Mouse (Mus musculus) cerebellum, postnatal 14 days (tissue): ENCODE measurements around the gene Tmem221.
A peak's percentile ranks its signal among the peaks of the same experiment; 100 is the strongest.

ENCODE experiments used
- DNase-seq, 2 experiments: peaks; one replicate each; pipeline ENCODE4 v3.0.0; 2021; ENCODE audit warnings: mixed read lengths in 2 of 2

Gene Tmem221

DNA sequence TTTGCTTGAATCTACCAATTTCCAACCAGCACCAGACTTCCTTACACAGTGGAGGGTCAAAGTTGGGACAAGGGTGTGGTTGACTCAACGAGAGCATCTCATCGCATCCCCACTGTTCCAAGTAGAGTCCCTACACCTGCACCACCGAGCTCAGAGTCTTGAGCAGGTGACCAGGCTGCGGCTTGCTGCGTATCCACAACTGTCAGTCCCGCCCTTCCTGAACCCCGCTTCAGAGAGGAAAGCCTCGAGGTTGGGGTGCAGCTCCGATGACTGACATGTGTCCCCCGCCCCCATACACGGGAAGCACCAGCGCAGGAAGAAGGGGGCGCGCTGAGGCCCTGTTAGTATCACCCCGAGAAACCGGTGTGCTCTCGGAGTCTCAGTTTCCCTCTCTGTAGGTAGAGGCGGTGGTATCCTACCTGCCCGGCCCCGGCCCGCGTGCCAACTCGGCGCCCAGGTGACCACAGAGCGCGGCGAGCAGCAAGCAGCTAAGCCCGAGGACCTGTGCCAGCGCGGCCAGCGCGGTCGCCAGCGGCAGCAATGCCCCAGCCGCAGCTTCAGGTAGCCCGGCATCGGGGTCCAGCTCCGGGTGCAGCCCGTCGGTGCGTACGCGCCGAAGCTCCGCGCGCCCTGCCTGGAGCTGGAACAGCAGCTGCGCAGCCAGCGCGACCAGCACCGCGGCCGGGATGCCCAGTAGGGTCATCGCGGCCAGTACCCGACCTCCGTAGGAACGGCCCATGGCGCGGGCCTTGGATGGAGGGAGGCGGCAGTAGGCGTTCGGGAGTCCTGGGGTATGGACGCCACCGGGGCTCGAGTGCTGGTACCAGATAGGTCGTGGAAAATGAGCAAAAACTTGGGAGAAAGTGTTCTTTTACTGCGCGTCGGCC, at the start of gene Tmem221:
TSS of gene Tmem221 (minus strand) at position 801 of the 887 bp plus-strand sequence.
- no peak for DNase-seq

DNA sequence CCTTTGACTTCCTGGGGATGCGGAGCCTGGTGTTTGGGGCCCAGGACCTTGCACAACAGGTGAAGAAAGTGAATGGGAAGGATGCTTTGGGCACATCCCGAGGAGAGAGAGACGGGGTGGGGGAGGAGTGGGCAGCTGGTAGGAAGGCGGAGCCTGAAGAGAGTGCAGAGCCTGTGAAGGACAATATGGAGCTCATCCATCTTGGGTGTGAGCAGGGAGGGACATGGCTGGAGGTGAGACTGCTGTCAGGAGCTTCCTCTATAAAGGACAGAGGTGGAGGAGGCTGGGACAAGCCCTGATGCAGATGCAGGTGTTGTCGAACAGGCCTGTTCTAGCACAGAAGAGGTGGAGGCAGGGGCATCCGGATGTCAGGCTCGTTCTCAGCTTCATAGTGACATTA, 45.4 kb upstream of the Tmem221 start:
- DNase-seq = no peak

DNA sequence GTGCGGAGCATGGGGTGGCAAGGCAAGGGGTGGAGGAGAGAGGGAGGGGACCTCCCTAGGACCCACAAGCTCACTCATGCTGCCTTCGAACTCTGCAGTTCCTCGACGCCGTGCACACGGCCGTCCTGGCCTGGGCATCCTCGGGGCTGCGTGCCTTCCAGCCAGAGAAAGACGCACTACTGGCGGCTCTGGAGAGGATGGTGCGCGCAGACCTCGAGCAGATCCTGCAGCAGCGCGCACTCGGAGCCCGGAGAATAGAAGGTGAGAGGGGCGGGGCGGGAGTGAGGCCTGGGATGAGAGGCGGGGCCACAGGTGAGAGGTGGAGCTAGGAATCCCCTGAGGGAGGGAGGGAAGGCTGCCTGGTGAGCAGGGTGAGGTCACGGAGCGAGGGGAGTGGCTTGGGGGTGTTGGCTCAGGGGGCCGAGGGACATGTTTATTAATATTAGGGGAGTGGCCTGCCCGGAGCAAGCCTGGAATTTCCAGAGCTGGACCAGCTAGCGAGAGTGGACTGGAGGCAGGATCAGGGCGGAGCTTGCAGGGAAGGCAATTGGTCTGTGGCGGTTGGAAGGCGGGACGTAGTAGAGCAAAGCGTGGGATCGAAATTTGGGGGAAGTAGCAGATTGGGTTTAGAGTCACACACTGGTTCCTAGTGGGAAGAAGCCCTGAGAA, 44.1 kb upstream of the Tmem221 start:
- DNase-seq = peak; percentile 38 to 61

DNA sequence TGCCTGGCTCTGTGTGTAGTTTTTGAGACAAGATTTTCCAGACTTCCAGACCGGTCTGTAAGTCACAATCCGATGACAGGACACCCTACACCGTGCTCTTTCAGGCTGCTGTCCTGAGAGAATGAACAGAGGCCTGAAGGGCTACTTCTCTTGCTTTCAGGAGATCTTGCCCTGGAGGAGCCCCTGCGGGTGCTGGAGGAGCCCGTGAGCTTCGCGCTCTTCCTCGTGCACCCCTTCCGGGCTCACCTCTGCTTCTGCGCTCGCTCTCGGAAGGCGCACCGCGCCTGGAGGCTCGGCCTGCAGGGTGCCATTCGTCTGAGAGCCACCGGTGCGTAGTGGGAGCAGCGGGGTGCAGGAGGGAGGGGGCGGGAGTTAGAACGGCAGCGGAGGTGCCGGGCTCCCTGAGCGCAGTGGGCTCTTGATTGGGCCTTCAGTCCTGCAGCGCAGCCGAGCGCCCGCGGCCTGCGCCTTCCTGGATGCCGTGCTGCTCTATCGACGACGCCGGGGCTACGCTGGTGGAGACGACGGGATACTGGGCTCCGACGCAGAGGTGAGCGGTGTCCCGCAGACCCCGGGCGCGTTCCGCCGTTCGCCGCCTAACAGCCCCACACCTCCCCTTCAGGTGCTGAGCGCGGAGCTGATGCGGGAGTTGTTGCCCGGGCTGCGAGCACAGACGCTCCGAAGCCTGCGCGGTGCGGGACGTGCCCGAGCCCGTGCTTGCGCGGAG, 43.4 kb upstream of the Tmem221 start:
- no peak for DNase-seq

DNA sequence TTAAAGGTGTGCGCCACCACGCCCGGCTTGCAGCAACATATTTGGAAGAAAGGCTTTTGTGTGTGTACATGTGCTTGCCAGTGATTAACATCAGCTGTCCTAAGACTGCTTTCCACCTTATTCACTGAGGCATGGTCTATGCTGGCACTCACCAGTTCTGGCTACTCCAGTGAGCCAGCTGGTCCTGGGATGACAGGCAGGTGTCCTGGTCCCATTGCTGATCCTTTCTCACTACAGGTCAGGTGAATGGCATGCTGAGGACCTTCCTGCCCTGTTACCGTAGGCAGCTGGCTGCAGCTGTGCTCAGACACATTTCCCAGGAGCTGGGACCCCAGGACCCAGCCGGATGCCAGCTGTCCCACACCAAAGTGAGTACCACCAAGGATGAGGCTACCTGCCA, 40.2 kb upstream of the Tmem221 start:
- DNase-seq = peak in 1 of 2 experiments; percentile 41

DNA sequence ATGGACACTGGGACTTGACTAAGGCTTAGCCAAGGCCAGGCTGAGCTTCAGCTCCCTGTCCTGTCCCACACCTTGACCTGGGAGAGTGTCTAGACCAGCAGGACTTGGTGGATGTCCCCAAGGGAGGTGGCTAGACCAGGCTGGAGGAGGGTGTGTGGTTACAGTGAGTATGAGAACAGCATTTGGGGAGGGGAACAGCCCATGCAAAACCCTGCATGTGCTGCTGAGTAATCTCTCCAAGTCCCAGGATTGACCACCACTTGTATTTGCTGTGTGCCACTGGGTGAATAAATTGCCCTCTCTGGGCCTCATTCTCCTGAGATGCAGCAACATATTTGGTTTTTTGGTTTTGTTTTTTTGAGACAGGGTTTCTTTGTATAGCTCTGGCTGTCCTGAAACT, 39.7 kb upstream of the Tmem221 start:
- DNase-seq = no peak

DNA sequence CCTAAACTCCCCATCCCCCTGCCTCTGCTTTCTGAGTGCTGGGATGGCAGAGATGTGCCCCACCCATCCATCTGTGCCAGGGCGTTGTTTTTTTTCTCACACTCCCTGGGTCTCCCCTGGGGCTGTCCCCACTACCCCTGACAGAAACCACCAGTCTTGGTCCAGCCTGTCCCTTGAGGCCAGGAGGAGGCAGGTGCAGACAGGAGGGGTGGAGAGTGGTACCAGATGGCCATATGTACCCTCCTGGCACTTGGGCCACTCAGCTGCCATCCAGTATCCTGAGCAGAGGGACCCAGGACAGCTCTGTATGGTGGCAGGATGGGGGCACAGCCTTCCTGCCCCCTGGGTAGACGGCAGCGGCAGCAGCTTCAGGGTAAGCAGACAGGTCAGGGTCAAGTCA, 38.8 kb upstream of the Tmem221 start, which contains the start of gene Fam129c:
TSS of gene Fam129c (plus strand) at position 198 of the 400 bp plus-strand sequence.
- DNase-seq = no peak

DNA sequence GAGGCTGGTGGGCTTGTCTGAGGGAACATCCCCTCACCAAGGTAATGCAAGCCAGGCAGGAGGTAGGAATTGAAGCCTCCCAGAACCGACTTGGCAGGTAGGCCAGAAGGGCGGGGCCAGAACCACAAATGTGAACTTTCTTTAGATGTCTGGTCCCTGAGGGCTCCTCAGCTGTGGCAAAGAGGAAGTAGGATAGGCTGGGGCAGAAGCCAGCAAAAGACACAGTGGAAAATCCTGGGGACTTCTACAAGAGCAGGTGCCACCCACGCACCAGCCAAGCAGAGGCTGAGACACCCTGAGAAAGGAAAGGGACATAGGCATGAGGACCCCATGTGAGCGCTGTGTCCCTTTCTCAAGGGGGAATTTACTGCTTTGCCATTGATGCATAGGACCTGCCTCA, 38.1 kb upstream of the Tmem221 start:
- DNase-seq = no peak

DNA sequence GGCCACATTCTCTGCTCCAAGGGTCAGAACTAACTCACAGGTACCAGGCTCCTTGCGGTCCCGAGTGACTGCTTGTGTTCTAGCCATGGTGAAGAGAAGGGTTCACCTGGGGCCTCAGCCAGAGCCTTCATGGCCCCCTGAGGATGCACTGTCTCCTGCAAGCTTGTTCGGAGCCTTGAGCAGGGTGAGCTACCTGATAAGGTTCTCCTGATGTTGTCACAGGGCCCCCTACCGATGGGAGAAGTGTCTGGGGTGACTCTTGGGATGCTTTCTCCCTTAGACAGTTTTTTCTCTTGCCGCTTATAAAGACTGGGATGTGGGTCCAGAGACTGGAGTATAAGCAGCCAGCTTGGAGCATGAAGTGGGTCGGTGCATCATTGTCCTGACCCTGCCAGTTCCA, 37.7 kb upstream of the Tmem221 start:
- DNase-seq = no peak

DNA sequence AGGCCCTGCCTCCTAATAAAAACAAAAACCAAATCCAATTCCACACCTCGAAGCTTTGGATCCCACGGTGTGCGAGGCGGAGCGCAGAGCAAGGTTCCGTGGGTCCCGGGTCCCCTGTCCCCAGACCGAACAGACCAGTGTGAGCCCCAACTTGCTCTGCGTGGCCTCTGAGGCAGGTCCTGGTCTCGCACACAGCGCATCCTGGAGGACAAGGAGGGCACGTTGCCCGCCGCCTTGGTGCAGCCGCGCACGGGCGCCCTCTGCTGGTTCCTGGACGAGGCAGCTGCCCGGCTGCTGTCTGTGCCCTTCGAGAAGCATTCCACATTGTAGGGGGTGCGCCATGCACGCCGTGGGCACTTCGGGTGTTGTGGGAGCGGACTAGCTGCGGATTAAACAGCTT, 37.2 kb upstream of the Tmem221 start:
- DNase-seq = peak; percentile 97 to 98

DNA sequence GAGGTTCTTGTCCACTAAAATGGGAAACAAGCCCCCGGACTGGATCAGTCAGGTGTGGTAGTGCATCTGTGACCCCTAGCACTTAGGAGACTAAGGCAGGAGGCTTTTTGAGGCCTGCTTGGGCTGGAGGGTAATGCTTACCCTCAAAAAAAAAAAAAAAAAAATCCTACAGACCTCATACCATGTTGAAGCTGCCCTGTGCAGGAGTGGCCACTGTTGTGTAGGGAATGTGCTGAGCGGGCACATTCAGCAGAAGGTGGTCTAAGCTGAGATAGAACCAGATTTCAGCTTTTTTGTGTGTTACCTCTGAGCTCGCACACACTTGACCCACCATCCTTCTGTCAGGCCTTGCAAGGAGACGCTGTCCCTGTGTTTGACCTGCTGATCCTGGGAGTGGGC, 35.7 kb upstream of the Tmem221 start:
- no peak for DNase-seq

DNA sequence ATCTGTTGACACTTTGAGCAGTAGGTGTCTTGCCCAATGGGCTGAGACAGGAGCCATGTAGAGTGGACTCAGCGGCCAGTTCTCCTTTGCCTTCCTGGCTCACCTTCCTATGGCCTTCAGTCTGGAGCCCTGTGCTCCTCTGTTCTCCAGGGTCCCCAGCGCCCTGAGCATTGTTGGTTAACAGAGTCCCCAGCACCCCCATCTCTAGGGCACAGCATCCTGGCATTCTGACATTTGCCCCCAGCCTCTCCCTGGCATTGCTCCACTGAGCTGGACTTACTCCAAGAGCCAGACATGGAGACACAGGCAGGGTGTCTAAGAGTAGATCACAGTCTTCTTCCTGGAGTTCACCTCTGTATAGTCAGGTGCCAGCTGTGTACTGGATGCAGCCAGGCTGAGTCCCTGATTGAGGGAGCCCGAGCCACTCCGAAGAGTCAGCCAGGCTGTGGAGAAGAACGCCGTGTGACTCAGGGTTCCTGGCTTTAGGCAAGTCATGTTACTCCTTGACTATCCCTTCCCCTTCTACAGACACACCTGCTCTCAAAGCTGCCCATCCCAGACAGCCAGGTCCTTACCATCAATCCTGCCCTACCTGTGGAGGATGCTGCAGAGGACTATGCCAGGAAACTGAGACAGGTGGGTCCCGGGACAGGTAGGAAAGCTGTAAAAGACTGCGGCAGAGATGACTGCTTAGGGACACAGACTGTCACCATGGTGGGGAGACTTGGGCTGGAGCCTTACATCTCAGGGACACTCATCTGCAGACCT, 35.1 kb upstream of the Tmem221 start:
- DNase-seq = peak; percentile 38 to 51

DNA sequence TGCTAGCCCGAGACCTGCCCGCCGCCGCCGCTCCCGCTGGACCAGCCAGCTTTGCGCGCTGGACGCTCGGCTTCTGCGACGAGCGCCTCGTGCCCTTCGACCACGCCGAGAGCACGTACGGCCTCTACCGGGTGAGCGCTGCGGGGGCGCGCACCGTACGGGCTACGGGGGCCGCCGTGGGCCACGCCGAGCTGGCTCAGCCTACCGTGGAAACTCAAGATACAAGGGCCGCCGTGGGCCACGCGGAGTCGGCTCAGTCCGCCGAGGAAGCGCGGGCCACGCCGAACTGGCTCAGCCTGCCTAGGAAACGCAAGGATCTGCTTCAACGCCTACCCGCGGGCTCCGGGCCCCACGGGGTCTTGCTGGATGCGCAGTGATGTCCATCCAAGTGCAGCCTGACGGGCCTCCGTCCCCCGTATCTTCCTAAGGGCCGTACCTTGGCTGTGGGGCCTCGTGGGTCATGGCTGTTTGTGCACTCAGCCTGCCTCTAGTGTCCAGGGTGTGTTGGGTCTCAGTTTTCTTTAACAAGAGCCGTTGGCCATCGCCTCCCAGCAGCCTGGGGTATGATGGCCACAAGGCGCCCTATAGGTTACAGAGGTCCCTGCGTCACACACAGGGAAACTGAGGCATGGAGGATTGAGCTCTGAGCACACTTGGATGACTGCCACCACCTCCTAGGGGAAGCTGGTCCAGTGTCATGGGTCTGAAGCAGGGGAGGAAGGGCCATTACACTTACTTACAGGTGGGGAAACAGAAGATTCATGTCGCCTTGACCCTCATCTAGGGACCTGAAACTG, 33.9 kb upstream of the Tmem221 start:
- DNase-seq = peak; percentile 80 to 88

DNA sequence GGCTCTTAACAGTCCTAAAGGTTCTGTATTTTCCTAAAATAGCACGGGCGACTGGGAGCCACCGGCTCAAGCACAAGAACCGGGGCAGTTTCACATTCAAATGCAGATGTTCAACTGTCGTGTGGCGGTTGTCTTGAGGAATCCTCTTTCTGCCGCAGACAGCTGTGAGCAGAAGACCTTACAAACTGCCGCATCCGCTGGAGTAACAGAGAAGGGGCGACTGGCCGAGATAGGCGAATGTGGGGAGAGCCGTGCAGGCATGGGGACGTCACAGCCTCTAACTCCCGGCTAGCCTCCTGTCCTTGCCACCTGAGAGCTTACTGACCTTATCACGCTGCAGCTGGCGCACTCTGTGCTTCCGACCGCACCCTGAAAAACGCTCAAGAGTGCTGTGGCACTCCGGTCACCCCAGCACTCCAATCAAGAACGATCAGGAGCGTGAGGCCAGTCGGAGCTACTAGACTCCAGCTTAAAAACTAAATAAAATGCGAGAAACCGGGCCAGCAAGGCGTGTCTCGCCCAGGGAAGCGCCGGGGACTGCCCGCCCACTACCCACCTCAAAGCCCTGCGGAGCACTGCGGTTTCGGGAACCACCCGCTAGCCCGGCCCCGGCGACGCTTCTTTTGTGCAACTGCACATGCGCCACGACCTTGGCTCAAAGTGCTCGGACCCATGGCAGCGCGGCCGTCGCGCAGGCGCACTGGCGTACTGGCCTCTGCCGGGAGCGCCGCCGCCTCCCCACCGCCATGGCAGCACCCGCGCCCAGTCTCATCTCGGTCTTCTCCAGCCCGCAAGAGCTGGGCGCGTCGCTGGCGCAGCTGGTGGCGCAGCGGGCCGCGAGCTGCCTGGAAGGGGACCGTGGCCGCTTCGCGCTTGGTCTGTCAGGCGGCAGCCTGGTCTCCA, 33.1 kb upstream of the Tmem221 start, which contains the start of gene Pgls:
TSS of gene Pgls (plus strand) at position 706 of the 903 bp plus-strand sequence.
- peak; percentile 96 to 98 for DNase-seq

DNA sequence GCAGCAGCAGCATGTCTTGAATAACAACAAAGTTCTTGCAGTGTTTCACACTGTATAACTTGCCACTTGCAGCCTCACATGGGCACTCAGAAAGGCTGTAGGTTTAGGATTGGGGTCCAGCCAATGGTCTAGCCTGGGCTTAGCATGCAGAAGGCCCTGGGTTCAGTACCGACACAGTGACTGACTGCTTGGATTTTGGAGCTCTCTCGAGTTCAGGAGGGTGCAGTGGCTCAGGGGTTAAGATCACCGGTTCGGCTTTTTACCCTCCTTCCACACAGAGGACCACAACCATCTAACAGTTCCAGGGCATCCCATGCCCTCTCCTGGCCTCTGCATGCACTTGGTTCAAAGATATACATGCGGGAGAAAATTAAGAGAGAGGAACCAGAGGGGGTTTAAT, 32.3 kb upstream of the Tmem221 start:
- DNase-seq = no peak

DNA sequence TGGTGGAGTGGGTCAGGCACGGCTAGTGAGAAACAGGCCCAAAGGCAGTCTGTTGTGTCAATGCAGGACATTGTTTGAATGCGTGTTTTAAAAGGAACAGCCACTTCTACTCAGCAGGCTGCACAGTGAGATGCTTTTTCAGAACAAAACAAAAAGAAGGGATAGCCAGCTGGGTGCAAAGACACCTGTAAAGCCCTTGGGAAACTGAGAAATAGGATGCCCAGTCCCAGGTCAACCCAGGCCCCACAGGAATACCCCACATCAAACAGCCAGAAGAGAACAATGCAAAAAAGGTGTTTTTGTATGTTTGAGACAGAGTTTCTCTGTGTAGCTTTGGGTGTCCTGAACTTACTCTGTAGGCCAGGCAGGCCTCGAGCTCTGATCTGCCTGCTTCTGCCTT, 30.1 kb upstream of the Tmem221 start:
- DNase-seq = no peak

DNA sequence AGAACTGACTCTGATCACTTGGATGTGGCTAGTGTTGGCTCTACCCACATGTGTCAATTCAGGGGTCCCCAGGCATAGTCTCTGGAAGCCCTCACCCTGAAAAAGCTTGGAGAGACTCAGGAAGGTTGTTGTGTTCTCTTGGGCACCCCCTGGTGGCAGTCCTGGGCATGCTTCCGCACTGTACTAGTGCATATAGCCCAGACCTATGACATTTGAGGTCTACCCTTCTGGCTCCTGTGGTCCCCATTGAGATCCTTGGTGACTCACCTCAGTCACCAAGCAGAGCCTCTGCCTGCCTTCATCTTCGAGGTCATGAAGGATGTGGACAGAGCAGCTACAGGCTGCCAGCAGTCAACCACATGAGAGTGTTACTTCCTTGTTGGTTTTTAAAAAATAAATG, 28.2 kb upstream of the Tmem221 start:
- DNase-seq = peak; percentile 71 to 82

DNA sequence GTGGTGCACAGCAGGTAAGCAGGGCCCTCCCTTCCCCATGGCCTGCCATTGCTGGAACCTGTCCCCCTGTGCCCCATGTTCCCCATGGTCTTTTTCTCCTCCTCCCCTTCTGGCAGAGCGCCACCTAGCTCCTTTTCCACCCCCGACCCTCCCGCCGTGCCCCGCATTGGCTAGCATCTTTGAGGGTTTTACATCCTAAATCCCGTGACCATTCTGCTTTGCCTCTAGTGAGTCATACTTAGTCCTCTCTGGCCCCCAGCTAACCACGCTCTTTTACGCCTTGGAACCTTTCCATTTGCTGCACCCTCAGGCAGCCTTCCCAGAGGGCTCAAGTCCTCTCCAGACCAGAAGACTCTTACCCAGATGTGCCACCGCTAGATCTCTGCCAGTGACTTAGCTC, 21.5 kb upstream of the Tmem221 start:
- peak in 1 of 2 experiments; percentile 45 for DNase-seq

DNA sequence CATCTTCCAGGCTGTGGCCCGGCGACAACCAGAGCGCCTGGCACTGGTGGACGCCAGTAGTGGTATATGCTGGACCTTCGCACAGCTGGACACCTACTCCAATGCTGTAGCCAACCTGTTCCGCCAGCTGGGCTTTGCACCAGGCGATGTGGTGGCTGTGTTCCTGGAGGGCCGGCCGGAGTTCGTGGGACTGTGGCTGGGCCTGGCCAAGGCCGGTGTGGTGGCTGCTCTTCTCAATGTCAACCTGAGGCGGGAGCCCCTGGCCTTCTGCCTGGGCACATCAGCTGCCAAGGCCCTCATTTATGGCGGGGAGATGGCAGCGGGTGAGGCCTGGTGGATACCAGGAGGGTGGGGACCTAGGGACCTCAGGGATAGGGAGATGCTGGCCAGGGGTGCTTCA, 20.8 kb upstream of the Tmem221 start:
- peak; percentile 48 to 50 for DNase-seq

DNA sequence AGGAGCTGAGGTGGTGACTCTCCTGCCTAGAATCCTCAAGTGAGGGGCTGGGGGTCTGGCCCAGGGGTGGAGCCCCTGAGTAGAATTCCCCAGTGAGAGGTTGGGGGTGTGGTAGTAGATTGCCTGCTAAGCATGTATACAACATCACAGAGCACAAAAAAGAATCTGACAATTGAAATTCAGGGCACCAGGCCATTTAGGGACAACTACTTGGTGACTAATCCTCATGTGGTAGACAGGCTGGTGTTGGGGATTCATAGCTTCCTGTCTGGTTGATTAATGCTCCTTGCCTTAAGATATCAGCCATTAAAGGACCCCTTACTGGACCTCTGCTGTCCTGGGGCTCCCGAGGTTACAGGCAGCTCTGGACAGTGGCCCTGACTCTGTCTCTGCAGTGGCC, 20.3 kb upstream of the Tmem221 start:
- no peak for DNase-seq
